8 mouse cellular contexts compared by ENCODE assay signal in genomic region chr12:40037876-40038463, GRCm38 (mm10). TPM values are rescaled to one million over a fixed set of nuclear protein-coding genes. Genes with fewer than 3 reads are reported as not detected.
DNase-seq lines count a peak whose midpoint lies in the region; ATAC-seq and TF ChIP-seq lines count a peak whose summit lies in the region.

TSS of gene Arl4a (minus strand) at chr12:40038025.

- peak within 1 kb of the TSS; percentile 95 for H3K27ac ChIP-seq in hindbrain, embryonic 10.5 days
- H3K27ac ChIP-seq in lung, embryonic 16.5 days (ENCODE audit: low read length): peak within 1 kb of the TSS; percentile 80
- peak within 1 kb of the TSS; percentile 59 for H3K27ac ChIP-seq in thymus, adult 2 months (ENCODE audit: control insufficient read depth, insufficient read depth, low read length)

- H3K9ac ChIP-seq in lung, embryonic 16.5 days (ENCODE audit: low read length): peak within 1 kb of the TSS; percentile 80

- H3K4me1 ChIP-seq in hindbrain, embryonic 10.5 days (replicated peaks): peaks cover 23% of the 10 kb centered on the region
- no peaks in the 10 kb centered on the region; the same call in 1 of the 2 replicates for H3K4me1 ChIP-seq in lung, embryonic 16.5 days (replicated peaks; ENCODE audit: control insufficient read depth, insufficient read depth, low read length)
- H3K4me1 ChIP-seq in thymus, adult 2 months (replicated peaks; ENCODE audit: control insufficient read depth, insufficient read depth, low read length): peaks cover 4% of the 10 kb centered on the region; the same call in 1 of the 2 replicates

- DNase-seq in MN1 (ENCODE audit: low spot score): peak; percentile 95
- peak; percentile 84 for DNase-seq in cerebellum, adult 9-10 months
- peak; percentile 64 to 88 for DNase-seq in frontal cortex, adult 2 months (ENCODE audit: extremely low spot score in 1 of 2, low spot score in 1 of 2)
- peak; percentile 91 for DNase-seq in hindbrain, embryonic 10.5 days (ENCODE audit: low spot score)
- peak; percentile 85 for DNase-seq in layer of hippocampus, adult 9-11 months
- DNase-seq in ovary, adult 18-20 months (ENCODE audit: low spot score): peak; percentile 86
- DNase-seq in thymus, adult 2 months: peak; percentile 94

- H3K4me3 ChIP-seq in hindbrain, embryonic 10.5 days: peak within 1 kb of the TSS; percentile 79
- peak within 1 kb of the TSS; percentile 84 for H3K4me3 ChIP-seq in lung, embryonic 16.5 days (ENCODE audit: low read length)
- H3K4me3 ChIP-seq in thymus, adult 2 months (ENCODE audit: control insufficient read depth, insufficient read depth, low read length): peak within 1 kb of the TSS; percentile 75

- peak within 1 kb of the TSS; percentile 84 for H3K4me2 ChIP-seq in lung, embryonic 16.5 days (ENCODE audit: low read depth, low read length)

- no peak; the same call in 1 of the 2 replicates for TF ChIP-seq POLR2A in thymus, adult 2 months (IDR thresholded peaks at IDR 0.05; ENCODE audit: control insufficient read depth, extremely low read depth, insufficient read depth, low read length, poor library complexity)

- no peaks in the 10 kb centered on the region for H3K27me3 ChIP-seq in hindbrain, embryonic 10.5 days (ENCODE audit: insufficient read depth, poor library complexity, severe bottlenecking)
- H3K27me3 ChIP-seq in lung, embryonic 16.5 days (ENCODE audit: control insufficient read depth, insufficient read depth, low read depth, low read length): no peaks in the 10 kb centered on the region
- H3K27me3 ChIP-seq in thymus, adult 2 months (ENCODE audit: control insufficient read depth, insufficient read depth, low read length): no peaks in the 10 kb centered on the region

- under 1% methylated on average over 63 of the region's 68 CpGs for WGBS in hindbrain, embryonic 10.5 days
- WGBS in lung, embryonic 16.5 days: under 1% methylated on average over 59 of the region's 68 CpGs
- under 1% methylated on average over 68 of the region's 68 CpGs for WGBS in thymus, adult 2 months

- TF ChIP-seq CTCF in thymus, adult 2 months (IDR thresholded peaks at IDR 0.05; ENCODE audit: borderline replicate concordance, control insufficient read depth, extremely low read depth, insufficient read depth, low read length, poor library complexity): no peak

- H3K36me3 ChIP-seq in hindbrain, embryonic 10.5 days: peaks cover 15% of the 10 kb centered on the region; the same call in 1 of the 2 replicates
- no peaks in the 10 kb centered on the region for H3K36me3 ChIP-seq in lung, embryonic 16.5 days (ENCODE audit: control insufficient read depth, insufficient read depth, low read length)
- H3K36me3 ChIP-seq in thymus, adult 2 months (ENCODE audit: control insufficient read depth, insufficient read depth, low read length): no peaks in the 10 kb centered on the region

- no peaks in the 10 kb centered on the region for H3K9me3 ChIP-seq in hindbrain, embryonic 10.5 days
- no peaks in the 10 kb centered on the region for H3K9me3 ChIP-seq in lung, embryonic 16.5 days (ENCODE audit: control insufficient read depth, low read length)

- peak; percentile 91 for ATAC-seq in lung, embryonic 16.5 days (ENCODE audit: low read depth)

RNA-seq across cellular contexts. Expression of gene Arl4a, which starts in this region (rescaled TPM):
- polyA plus RNA-seq in frontal cortex, adult 2 months (2012; rRNA removed): 36.6 and 36.9 TPM in 2 replicates
- 46.7 and 49.2 TPM in 2 replicates for polyA plus RNA-seq in hindbrain, embryonic 10.5 days (2016; fragmentation: Nextera tagmentation; extraction: Ambion mirVana)
- polyA plus RNA-seq in lung, embryonic 16.5 days (2015; fragmentation: Nextera tagmentation; extraction: Ambion mirVana): 30.9 and 33.4 TPM in 2 replicates
- polyA plus RNA-seq in thymus, adult 2 months (2012; rRNA removed): 5.6 and 6.5 TPM in 2 replicates

Comparison
In these comparisons a context has a peak if more than half of its experiments do, and no peak if none do; other contexts are left out.
1. Peak in every context shown above with its lines: DNase-seq, ATAC-seq, H3K4me3 ChIP-seq and H3K27ac ChIP-seq.